Mouse (Mus musculus): ENCODE results near the gene Mr1. TPM values are rescaled to one million over a fixed set of nuclear protein-coding genes. Genes with fewer than 3 reads are reported as not detected.

The Mr1 gene
- polyA plus RNA-seq, 1 experiment from 2014 or later = 2.0 TPM

DNA sequence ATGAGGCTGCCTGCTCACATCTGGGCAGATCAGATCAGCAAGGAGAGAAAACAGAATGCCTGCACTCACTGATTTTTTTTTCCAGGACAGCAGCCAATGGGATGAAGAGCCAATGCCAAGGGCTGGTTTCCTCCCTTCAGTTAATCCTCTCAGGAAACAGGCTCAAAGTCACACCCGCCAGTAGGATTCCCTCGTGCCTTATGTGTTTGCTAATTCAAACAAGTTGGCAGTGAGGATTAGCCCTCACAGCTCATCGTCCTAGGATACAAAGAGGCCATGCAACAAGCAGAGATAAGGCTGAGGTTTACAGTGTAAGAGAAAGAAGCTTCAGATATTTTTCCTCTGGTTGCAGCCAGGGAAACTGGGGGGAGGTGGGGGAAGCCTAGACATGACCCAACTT lies 32.7 kb downstream of the Mr1 start:
- no peak for ATAC-seq (ENCODE audit: low FRiP score)
- 25% methylated on average over 3 of the region's 3 CpGs for WGBS
- no peak overlapping the region for H3K4me3 ChIP-seq (replicated peaks; ENCODE audit: low read length)
- H3K36me3 ChIP-seq (replicated peaks; ENCODE audit: control insufficient read depth, insufficient read depth) = no peaks in the 10 kb centered on the region
- no peaks in the 10 kb centered on the region for H3K27me3 ChIP-seq (ENCODE audit: control insufficient read depth, insufficient read depth, low read length)
- no peak overlapping the region for H3K9ac ChIP-seq
- H3K4me1 ChIP-seq (replicated peaks; ENCODE audit: control insufficient read depth, insufficient read depth, low read length) = peaks cover 13% of the 10 kb centered on the region
- no peak overlapping the region for H3K27ac ChIP-seq
- no peak overlapping the region for H3K4me2 ChIP-seq (replicated peaks)
- no peak for DNase-seq (ENCODE audit: low spot score)
- H3K9me3 ChIP-seq (ENCODE audit: control insufficient read depth, low read length) = no peaks in the 10 kb centered on the region

- 90% methylated on average over 1 of the region's 1 CpGs for WGBS
- Histone ChIP-seq H3K9ac (no peak overlapping the region), H3K27ac (no peak overlapping the region), H3K9me3 (ENCODE audit: control insufficient read depth, low read length) (no peaks in the 10 kb centered on the region), H3K4me2 (replicated peaks) (no peak overlapping the region), H3K36me3 (replicated peaks; ENCODE audit: control insufficient read depth, insufficient read depth) (no peaks in the 10 kb centered on the region), H3K27me3 (ENCODE audit: control insufficient read depth, insufficient read depth, low read length) (no peaks in the 10 kb centered on the region), H3K4me1 (replicated peaks; ENCODE audit: control insufficient read depth, insufficient read depth, low read length) (peaks cover 13% of the 10 kb centered on the region), H3K4me3 (replicated peaks; ENCODE audit: low read length) (no peak overlapping the region)
- DNase-seq (ENCODE audit: low spot score) (no peak), ATAC-seq (ENCODE audit: low FRiP score) (no peak)
Measured at GRCm38 (mm10) chr1:155112875-155113274, 33.7 kb downstream of the Mr1 start.

DNA sequence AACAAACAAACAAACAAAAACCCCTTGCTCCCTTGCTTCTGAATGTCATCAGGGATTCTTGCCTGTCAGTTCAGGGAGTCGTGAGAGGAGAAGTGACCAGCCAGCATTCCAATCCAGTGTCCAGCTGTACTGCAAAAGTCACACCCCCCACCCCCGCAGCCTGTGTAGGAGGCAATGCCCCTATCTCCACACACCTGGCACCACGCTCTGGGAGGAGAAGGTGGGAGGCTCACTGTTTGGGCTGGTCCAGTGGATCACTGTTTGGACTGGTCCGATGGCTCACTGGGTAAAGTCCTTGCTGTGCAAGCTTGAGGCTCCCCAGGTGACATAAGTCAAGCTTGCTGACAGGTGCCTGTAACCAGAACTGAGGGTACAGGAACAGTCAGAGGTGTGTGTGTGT lies 34.5 kb downstream of the Mr1 start:
- Histone ChIP-seq H3K9me3 (ENCODE audit: control insufficient read depth, low read length) (no peaks in the 10 kb centered on the region), H3K4me3 (replicated peaks; ENCODE audit: low read length) (no peak overlapping the region), H3K4me1 (replicated peaks; ENCODE audit: control insufficient read depth, insufficient read depth, low read length) (peaks cover 13% of the 10 kb centered on the region), H3K36me3 (replicated peaks; ENCODE audit: control insufficient read depth, insufficient read depth) (no peaks in the 10 kb centered on the region), H3K27ac (no peak overlapping the region), H3K27me3 (ENCODE audit: control insufficient read depth, insufficient read depth, low read length) (no peaks in the 10 kb centered on the region), H3K9ac (no peak overlapping the region), H3K4me2 (replicated peaks) (no peak overlapping the region)
- DNase-seq (ENCODE audit: low spot score) = no peak
- 58% methylated on average over 4 of the region's 4 CpGs for WGBS
- no peak for ATAC-seq (ENCODE audit: low FRiP score)

- no peak overlapping the region for H3K4me2 ChIP-seq (replicated peaks)
- H3K27me3 ChIP-seq (ENCODE audit: control insufficient read depth, insufficient read depth, low read length) = no peaks in the 10 kb centered on the region
- H3K4me3 ChIP-seq (replicated peaks; ENCODE audit: low read length) = no peak overlapping the region
- ATAC-seq (ENCODE audit: low FRiP score) (no peak), DNase-seq (ENCODE audit: low spot score) (peak; percentile 39)
- no peaks in the 10 kb centered on the region for H3K36me3 ChIP-seq (replicated peaks; ENCODE audit: control insufficient read depth, insufficient read depth)
- WGBS = 15% methylated on average over 6 of the region's 6 CpGs
- no peak overlapping the region for H3K9ac ChIP-seq
- H3K27ac ChIP-seq = no peak overlapping the region
- H3K9me3 ChIP-seq (ENCODE audit: control insufficient read depth, low read length) = no peaks in the 10 kb centered on the region
- H3K4me1 ChIP-seq (replicated peaks; ENCODE audit: control insufficient read depth, insufficient read depth, low read length) = peaks cover 13% of the 10 kb centered on the region
Measured at GRCm38 (mm10) chr1:155111491-155111890, 35.1 kb downstream of the Mr1 start.

GRCm38 (mm10) chr1:155109387-155110350 lies 36.9 kb downstream of the Mr1 start:
- Histone ChIP-seq H3K4me3 (replicated peaks; ENCODE audit: low read length) (no peak overlapping the region), H3K4me2 (replicated peaks) (peak overlapping the region; percentile 29; the same call in 1 of the 2 replicates), H3K9ac (peak overlapping the region; percentile 14), H3K9me3 (ENCODE audit: control insufficient read depth, low read length) (no peaks in the 10 kb centered on the region), H3K27ac (peak overlapping the region; percentile 63), H3K36me3 (replicated peaks; ENCODE audit: control insufficient read depth, insufficient read depth) (no peaks in the 10 kb centered on the region), H3K4me1 (replicated peaks; ENCODE audit: control insufficient read depth, insufficient read depth, low read length) (peaks cover 13% of the 10 kb centered on the region), H3K27me3 (ENCODE audit: control insufficient read depth, insufficient read depth, low read length) (no peaks in the 10 kb centered on the region)
- DNase-seq (ENCODE audit: low spot score) = no peak
- 23% methylated on average over 18 of the region's 18 CpGs for WGBS
- no peak for ATAC-seq (ENCODE audit: low FRiP score)

DNA sequence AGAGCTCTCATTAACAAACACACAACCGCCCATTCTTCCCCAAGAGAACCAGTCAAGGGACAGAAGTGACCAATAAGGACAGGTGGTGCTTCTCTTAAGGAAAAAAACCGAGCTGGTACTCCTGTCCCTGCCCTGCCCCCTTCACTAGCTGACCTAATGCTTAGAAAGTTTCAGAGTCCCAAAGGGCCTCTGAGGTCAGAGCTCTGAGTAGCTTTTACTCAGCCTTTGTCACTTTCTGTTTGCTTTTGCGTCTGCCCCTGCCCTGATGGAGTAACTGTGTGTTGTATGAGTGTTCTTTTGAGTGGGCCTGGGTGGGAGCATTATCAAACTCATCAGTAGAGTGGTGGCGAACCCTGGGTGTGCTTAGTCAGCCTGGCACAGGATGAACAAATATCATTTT lies 38.2 kb downstream of the Mr1 start:
- DNase-seq (ENCODE audit: low spot score) (no peak), ATAC-seq (ENCODE audit: low FRiP score) (no peak)
- no peak overlapping the region for H3K9ac ChIP-seq
- WGBS = 41% methylated on average over 4 of the region's 4 CpGs
- no peaks in the 10 kb centered on the region for H3K27me3 ChIP-seq (ENCODE audit: control insufficient read depth, insufficient read depth, low read length)
- H3K4me1 ChIP-seq (replicated peaks; ENCODE audit: control insufficient read depth, insufficient read depth, low read length) = peaks cover 13% of the 10 kb centered on the region
- H3K4me2 ChIP-seq (replicated peaks) = no peak overlapping the region
- no peaks in the 10 kb centered on the region for H3K36me3 ChIP-seq (replicated peaks; ENCODE audit: control insufficient read depth, insufficient read depth)
- no peak overlapping the region for H3K27ac ChIP-seq
- H3K9me3 ChIP-seq (ENCODE audit: control insufficient read depth, low read length) = no peaks in the 10 kb centered on the region
- no peak overlapping the region for H3K4me3 ChIP-seq (replicated peaks; ENCODE audit: low read length)

DNA sequence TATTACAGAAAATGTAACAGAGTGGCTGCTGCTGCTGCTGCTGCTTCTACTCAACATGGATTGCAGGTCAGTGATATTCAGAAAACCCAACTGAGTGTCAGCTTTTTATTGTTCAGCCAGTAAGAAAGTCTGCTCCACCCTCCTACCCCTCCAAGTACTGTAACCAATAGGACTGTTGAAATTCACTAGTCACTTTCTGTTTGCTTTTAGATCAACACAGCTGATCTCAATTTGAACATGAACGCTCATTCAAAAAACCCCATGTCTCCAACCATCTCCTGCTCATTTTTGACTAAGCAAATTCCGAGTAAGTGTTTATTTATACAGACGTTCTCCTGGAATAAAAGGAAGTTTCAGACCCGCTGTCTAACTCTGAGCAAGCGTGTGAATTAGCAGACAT lies 38.8 kb downstream of the Mr1 start:
- Histone ChIP-seq H3K4me2 (replicated peaks) (no peak overlapping the region), H3K27ac (no peak overlapping the region), H3K4me1 (replicated peaks; ENCODE audit: control insufficient read depth, insufficient read depth, low read length) (peaks cover 13% of the 10 kb centered on the region), H3K27me3 (ENCODE audit: control insufficient read depth, insufficient read depth, low read length) (no peaks in the 10 kb centered on the region), H3K4me3 (replicated peaks; ENCODE audit: low read length) (no peak overlapping the region), H3K36me3 (replicated peaks; ENCODE audit: control insufficient read depth, insufficient read depth) (no peaks in the 10 kb centered on the region), H3K9me3 (ENCODE audit: control insufficient read depth, low read length) (no peaks in the 10 kb centered on the region), H3K9ac (no peak overlapping the region)
- ATAC-seq (ENCODE audit: low FRiP score) (no peak), DNase-seq (ENCODE audit: low spot score) (no peak)
- 62% methylated on average over 5 of the region's 5 CpGs for WGBS

DNA sequence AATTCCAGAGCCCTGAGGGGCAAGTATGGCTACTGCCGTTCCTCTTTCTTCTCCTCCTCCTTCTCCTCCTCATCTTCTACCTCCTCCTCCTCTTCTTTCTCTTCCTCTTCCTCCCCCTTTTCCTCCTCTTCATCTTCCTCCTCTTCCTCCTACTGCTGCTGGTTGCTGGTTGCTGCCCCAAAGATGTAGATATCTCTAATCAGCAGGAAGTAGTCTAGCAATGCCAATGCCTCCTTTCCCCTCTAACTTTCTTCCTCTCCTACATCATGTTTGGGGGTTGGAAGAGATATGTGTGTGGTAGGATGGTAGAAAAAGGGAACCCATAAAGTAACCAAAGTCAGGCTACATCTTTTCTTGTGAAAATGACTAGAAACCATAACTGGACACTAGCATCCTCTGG lies 40.3 kb downstream of the Mr1 start:
- 83% methylated on average over 1 of the region's 1 CpGs for WGBS
- Histone ChIP-seq H3K4me1 (replicated peaks; ENCODE audit: control insufficient read depth, insufficient read depth, low read length) (peaks cover 13% of the 10 kb centered on the region), H3K36me3 (replicated peaks; ENCODE audit: control insufficient read depth, insufficient read depth) (no peaks in the 10 kb centered on the region), H3K4me3 (replicated peaks; ENCODE audit: low read length) (no peak overlapping the region), H3K27me3 (ENCODE audit: control insufficient read depth, insufficient read depth, low read length) (no peaks in the 10 kb centered on the region), H3K9ac (no peak overlapping the region), H3K9me3 (ENCODE audit: control insufficient read depth, low read length) (no peaks in the 10 kb centered on the region), H3K4me2 (replicated peaks) (no peak overlapping the region), H3K27ac (no peak overlapping the region)
- DNase-seq (ENCODE audit: low spot score) = no peak
- ATAC-seq (ENCODE audit: low FRiP score) = no peak

- Histone ChIP-seq H3K4me2 (replicated peaks) (no peak overlapping the region), H3K4me1 (replicated peaks; ENCODE audit: control insufficient read depth, insufficient read depth, low read length) (0 out of 2 replicates have a peak, but pooled peaks cover 3% of the 10 kb centered on the region), H3K9me3 (ENCODE audit: control insufficient read depth, low read length) (no peaks in the 10 kb centered on the region), H3K27ac (no peak overlapping the region), H3K27me3 (ENCODE audit: control insufficient read depth, insufficient read depth, low read length) (no peaks in the 10 kb centered on the region), H3K4me3 (replicated peaks; ENCODE audit: low read length) (no peak overlapping the region), H3K9ac (no peak overlapping the region), H3K36me3 (replicated peaks; ENCODE audit: control insufficient read depth, insufficient read depth) (no peaks in the 10 kb centered on the region)
- ATAC-seq (ENCODE audit: low FRiP score) (no peak), DNase-seq (ENCODE audit: low spot score) (no peak)
- WGBS = 93% methylated on average over 5 of the region's 5 CpGs
Measured at GRCm38 (mm10) chr1:155103991-155104390, 42.6 kb downstream of the Mr1 start.

Measured in hindbrain, embryonic 14.5 days (tissue).